Mouse (Mus musculus): ENCODE measurements at regions not wholly inside any gene's neighbourhood (a gene's known extent, or its start where the extent isn't known, plus 50 kb on each side); places are given as distances from the start of the nearest gene placed in this dataset.
A peak's percentile ranks its signal among the peaks of the same experiment; 100 is the strongest.
"Not testable (repeated sequence)": the region's sequence is repeated elsewhere in the genome, so short reads cannot be mapped to it uniquely, and the experiment has no call there.

GRCm38 (mm10) chr14:54148121-54148520 lies 105.8 kb downstream of the Dad1 start:
- DNase-seq, result no peak

- no peak for DNase-seq
Observed at GRCm38 (mm10) chr14:54147546-54147945, 106.4 kb downstream of the Dad1 start.

DNA sequence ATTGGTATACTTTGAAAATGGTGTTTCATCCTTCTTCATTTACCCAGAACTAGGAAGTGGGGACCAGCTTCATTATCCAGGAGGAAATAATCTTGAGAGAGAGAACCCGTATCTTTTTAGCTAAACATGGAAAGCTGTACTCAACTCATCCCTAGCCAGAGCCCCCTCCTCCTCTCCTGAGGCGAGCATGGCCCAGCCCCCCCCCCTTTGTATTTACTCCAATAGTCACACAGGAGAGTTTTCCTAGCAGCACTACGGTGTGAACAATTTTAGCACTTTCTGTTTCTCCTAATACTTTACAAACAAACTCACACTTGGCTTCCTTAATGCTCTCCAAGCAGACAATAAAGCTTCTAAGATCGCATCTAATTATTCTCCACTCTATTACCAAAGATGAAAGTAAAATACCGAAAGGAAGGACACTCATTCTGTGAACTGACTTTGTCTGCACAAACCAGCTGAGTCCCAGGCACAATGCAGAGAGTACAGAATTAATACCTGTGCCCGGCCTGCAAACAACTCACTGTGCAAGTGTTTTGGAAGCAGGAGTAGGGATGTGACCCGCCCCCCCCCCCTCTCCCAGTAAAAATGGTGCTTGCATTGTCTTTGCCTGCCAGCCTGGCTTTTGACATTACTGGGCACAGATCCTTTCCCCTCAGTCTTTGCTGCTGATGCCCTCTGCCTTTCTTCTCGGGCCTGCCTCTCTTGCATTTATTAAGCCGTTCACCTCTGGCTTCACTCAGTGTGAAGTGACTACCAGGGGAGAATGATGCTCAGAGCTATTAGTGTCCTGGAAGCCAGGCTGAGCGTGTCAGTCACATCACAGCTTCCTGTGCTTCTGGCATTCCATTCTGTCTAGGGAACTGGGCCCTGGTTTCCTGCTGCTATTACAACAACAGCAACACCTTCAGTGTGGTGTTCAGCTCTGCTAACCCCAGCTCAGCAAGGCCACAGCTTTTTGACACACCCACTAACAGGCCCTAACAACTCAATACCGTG lies 107.9 kb downstream of the Dad1 start:
- no peak for DNase-seq

DNA sequence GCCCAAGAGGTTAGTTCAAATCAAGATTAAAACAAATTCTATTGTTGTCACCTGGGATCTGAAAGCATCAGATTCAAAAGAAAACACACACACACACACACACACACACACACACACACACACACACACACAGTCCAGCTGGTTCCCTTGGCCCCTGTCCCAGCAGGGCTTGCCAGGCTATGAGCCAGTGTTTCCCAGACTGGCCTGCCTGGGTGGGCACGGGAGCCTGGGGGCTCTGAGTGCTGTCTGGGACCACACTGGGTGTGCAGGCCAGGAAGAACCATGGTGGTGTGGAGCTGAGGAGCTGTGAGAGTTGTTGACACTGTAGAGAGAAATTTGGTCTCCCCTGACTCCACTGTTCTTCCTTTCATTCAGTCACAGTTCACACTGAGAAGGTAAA lies 110.1 kb downstream of the Dad1 start:
- DNase-seq, result no peak

DNA sequence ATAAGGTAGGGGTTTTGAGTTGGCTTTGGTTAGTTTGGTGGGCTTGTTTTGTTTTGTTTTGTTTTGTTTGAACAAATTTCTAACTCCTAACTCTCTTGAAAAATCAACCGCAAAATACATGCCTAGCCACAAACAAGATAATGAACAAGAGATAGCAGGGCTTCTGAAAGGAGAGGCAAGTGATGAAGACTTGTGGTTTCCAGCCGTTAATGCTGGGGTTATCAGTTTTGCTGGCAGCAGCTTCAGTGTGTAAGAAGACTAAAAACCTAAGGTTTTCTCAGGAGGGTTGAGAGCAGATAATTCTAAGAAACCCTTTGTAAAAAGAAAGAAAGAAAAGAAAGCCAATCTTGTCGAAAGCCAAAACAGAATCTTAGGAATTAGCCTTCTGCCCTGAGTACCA lies 115.6 kb downstream of the Dad1 start:
- DNase-seq, result no peak

DNA sequence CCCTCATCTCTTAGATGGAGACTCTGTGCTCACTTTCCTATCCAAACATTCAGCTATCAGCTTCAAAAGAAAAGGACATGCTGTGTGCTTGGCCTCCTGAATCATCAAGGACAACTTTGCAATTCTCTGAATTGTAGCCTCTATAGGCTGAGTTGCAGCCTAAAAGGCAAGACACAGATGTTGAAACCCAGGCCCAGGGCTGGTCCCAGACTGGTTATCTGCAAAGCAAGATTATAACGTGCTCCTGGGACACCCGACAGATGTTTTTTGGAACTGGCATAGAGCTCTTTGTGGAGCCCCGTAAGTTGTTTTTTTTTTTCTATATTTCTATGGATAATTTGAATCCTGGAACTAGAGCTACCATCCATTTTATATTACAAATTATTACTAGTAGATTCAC lies 117.4 kb downstream of the Dad1 start:
- DNase-seq, result no peak

GRCm38 (mm10) chr14:54128334-54128733 lies 125.6 kb downstream of the Dad1 start:
- no peak for DNase-seq

DNA sequence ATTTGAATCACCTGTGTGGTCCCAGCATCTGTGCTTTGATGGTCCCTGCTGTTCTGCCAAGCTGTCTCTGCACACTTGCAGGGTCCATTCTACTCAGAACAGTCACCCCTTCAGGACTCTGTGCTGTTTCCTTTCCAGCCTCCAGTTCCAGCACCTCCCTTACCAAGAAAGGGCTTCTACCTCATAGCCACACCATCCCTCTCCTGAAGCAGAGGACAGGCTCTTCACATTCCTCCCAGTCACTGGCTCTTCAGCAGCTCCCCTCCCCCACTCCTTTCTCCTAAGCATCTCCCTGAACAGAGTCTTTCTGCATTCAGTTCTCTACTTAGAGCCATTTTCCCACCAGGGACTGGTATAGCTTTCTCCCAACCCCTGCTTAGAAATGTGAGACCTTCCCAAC lies 128.4 kb downstream of the Dad1 start:
- no peak for DNase-seq

DNA sequence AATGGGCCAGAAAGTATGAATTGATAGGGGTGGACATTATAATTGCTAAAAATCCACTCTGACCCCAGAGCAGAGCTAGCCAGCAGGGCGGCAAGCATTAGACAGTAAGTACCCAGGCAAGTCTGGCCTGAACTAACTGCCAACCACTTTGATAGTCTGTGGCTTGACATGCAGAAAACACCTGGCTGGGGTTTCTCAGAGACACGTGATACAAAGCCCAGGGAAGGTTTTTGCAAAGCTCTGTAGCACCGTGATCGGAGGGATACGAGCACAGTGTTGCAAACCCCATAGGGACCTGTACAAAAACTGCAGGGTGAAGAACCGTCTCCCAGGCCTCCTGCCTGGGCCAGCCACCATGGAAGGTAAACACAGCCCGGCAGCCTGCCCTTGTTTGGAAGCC lies 131.9 kb downstream of the Dad1 start:
- DNase-seq, result no peak

GRCm38 (mm10) chr14:54121340-54121739 lies 132.6 kb downstream of the Dad1 start:
- DNase-seq, result no peak

GRCm38 (mm10) chr14:54120194-54120593 lies 133.7 kb downstream of the Dad1 start:
- no peak for DNase-seq

- not testable (repeated sequence) for DNase-seq
Observed at GRCm38 (mm10) chr14:54117607-54118006, 136.3 kb downstream of the Dad1 start.

DNA sequence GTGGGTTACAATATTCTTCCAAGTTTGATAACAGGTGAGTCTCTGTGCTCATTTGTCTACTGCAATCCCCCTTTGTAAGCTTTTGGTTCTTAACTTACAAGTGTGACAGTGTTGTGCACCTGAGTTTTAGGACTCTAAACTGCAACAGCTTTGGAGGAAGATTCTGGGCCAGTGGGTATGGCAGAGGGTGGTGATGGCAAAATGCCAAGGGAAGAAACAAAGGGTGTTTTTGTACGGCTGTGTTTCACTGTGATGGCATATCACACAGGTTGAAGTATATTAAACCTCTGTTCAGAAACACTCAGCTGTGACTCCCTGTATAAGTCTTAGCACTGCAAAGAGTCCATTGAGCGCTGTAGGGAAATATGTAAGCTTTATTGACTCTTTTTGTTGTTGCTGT lies 140.7 kb downstream of the Dad1 start:
- no peak for DNase-seq

- DNase-seq, result no peak
Observed at GRCm38 (mm10) chr14:54110971-54111370, 142.9 kb downstream of the Dad1 start.

GRCm38 (mm10) chr14:54109129-54109528 lies 144.8 kb downstream of the Dad1 start:
- no peak for DNase-seq

DNA sequence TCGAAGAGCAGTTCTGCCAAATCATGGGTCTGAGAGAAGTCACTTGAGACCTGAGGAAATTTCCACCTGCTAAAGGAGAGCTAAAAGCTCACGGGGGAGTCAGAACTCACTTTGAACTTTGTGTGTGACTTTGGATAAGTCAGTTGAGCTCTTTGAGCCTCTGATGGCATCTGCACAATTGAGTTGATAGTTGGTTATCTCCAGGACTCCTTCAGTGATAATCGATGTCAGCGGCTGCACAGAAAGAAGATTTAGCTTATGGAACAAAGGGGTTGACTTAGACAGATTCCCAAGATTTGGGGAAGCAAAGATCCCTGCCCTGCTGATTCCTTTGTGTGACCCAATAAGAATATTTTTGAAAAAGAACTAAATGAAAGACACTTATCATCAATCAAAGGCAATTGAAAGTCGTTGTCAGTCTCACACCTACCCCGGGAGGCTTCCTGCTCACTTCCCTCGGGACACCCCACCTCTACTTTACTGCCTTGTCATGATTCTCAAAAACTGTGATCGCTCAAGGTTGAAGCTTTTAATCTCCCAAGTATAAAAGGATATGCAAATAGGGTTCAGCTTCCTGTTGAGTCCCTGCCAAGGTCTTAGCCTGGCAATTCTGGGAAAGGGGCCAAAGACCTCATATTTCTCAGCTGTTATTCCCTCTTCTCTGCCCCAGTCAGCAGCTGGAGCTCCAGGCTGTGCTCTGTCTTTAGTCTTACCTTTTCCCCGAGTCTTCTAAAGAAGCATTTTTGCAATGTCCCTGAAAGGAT lies 145.4 kb downstream of the Dad1 start:
- DNase-seq, result peak; percentile 84

DNA sequence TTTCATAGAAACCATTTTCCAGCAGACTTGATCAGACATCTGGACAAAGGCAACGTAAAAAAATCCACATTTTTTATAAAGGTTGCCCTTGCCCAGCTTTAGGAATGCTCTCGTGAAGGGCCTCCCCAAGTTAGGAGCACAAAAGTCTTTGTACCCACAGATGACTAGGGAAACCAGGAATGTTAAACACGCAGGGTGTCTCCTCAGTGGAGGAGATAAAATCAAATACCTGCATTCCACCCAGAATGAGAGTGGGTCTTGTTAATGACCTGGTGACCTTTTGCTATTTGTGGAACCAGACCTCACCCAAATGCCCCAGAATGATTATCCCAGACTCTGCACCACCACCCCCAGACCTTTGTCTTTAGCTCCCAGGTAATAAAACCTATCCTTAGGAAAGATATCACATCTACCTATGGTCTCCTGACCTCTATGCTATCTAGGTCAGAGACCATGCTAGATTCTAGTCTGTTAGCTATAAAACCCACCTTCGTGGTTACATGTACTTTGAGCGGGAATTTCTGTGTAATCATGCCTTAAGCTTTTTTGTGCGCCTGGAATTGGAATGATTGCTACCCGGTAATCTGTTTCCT lies 146.6 kb downstream of the Dad1 start:
- no peak for DNase-seq

DNA sequence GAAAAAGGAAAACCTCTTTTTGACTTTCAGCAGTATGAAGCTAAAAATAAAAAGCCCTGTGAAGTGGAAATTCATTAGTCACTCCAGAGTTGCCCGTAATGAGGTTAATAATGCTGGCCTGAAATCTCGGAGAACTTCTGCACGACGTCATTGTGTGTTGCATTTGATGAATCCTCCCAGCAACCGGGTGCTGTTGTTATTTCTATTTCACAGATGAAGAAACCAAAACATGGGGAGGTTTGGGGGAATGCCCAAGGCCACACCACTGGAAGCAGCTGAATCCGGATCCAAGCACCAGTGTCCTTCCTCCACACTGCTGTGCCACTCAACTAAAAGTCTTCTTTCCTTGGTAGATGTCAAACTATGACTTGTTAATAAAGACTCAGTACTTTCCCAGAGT lies 149.7 kb downstream of the Dad1 start:
- peak; percentile 81 for DNase-seq

GRCm38 (mm10) chr14:54103541-54103940 lies 150.4 kb downstream of the Dad1 start:
- DNase-seq, result no peak

GRCm38 (mm10) chr14:54103115-54103514 lies 150.8 kb downstream of the Dad1 start:
- no peak for DNase-seq

- DNase-seq, result no peak
Observed at GRCm38 (mm10) chr14:54101775-54102174, 152.1 kb downstream of the Dad1 start.

GRCm38 (mm10) chr14:54099360-54099759 lies 154.5 kb downstream of the Dad1 start:
- DNase-seq, result no peak

DNA sequence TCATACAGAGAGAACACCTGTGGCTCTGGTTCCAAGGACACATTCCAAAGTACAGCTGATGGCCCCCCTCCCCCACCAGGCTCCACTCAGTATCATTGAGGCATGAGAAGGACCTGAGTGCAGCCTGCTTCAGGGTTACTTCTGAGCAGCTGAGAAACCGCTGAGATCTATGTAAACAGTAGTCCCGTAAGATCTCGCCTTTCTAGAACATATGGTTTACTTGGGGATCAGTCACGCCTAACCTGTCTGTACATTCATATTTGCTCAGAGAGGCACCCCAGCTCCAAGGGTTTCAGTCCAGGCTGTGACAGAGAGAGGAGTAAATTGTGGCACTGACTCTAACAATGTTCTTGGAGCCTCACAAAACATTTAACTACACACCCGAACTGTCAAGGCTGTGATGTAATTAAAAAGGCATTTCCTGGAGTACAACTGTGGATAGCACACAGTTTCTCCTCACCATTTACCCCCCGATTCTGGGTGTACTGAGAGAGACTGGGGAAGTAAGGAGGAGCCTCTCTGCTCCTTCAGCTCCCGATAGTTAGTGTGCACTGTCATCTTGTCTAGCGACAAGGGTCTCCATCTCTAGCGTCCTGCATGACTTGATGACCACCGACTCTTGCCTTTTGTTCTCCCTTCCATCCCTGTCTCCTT lies 155.7 kb downstream of the Dad1 start:
- no peak for DNase-seq
